Mouse (Mus musculus): ENCODE results near the gene Suds3. TPM values are rescaled to one million over a fixed set of nuclear protein-coding genes. Genes with fewer than 3 reads are reported as not detected.

The Suds3 gene
- total and polyA plus RNA-seq, 3 experiments = 67.8 to 102 TPM; not detected in 1

DNA sequence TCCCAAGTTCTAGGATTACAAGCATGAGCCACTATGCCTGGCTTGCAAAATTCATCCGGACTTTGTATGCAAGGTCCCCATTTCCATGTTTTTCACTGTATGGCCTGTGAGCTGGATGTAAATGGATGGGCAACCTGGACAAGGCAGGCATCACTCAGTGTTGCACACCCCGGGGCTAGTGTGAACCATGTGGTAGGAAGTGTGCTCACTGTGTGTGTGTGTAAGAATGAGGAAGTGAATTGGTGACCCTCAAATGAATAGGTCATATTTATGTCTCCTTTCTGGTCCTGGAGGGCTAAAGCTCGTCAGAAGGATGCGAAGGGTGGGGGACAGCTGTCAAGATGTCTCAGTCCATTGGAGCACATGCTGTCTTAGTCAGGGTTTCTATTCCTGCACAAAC lies 11.1 kb upstream of the Suds3 start:
- H3K9ac ChIP-seq (ENCODE audit: control insufficient read depth, low read depth, low read length, poor library complexity, severe bottlenecking) = no peak overlapping the region
- no peak for TF ChIP-seq ETS1 (IDR thresholded peaks at IDR 0.05; ENCODE audit: low read depth, low read length)
- TF ChIP-seq GABPA (IDR thresholded peaks at IDR 0.05; ENCODE audit: low read depth, low read length) = no peak
- TF ChIP-seq HCFC1 (IDR thresholded peaks at IDR 0.05; ENCODE audit: low read depth, low read length) = no peak
- TF ChIP-seq ZC3H11A (IDR thresholded peaks at IDR 0.05; ENCODE audit: low read depth, low read length) = no peak
- TF ChIP-seq TBP (IDR thresholded peaks at IDR 0.05; ENCODE audit: low read depth, low read length) = no peak
- no peak for TF ChIP-seq USF2 (IDR thresholded peaks at IDR 0.05; ENCODE audit: borderline replicate concordance in 1 of 2, insufficient read depth in 1 of 2, low read depth in 1 of 2, low read length in 2 of 2)
- no peak for TF ChIP-seq UBTF (IDR thresholded peaks at IDR 0.05; ENCODE audit: borderline replicate concordance, insufficient read depth, low read depth, low read length)
- TF ChIP-seq MYB (IDR thresholded peaks at IDR 0.05; ENCODE audit: low read depth, low read length) = no peak
- TF ChIP-seq SIN3A (IDR thresholded peaks at IDR 0.05; ENCODE audit: low read length) = no peak
- TF ChIP-seq MYC (IDR thresholded peaks at IDR 0.05; ENCODE audit: low read depth, low read length) = no peak
- H3K27ac ChIP-seq (ENCODE audit: control insufficient read depth, low read depth, low read length) = no peak overlapping the region
- no peak overlapping the region for H3K4me3 ChIP-seq (ENCODE audit: control insufficient read depth in 1 of 2, insufficient read depth in 1 of 2, low read depth in 2 of 2, low read length in 2 of 2)
- DNase-seq (ENCODE audit: low read depth, low spot score) = no peak
- H3K4me1 ChIP-seq (ENCODE audit: control insufficient read depth in 1 of 2, insufficient read depth in 2 of 2, low read length in 2 of 2) = peaks cover 6 to 16% of the 10 kb centered on the region in 2 experiments
- H3K27me3 ChIP-seq (ENCODE audit: control insufficient read depth in 1 of 2, insufficient read depth in 2 of 2, low read length in 2 of 2) = no peaks in the 10 kb centered on the region
- H3K79me2 ChIP-seq (ENCODE audit: control insufficient read depth, insufficient read depth, low read length, poor library complexity) = peaks cover 3% of the 10 kb centered on the region; the same call in 1 of the 2 replicates
- H3K9me3 ChIP-seq (replicated peaks; ENCODE audit: insufficient read depth, low read length) = no peaks in the 10 kb centered on the region
- peaks cover 0 to 13% of the 10 kb centered on the region in 2 experiments; a peak in 2 of 4 replicates for H3K36me3 ChIP-seq (ENCODE audit: control insufficient read depth in 1 of 2, insufficient read depth in 2 of 2, low read length in 2 of 2)

DNA sequence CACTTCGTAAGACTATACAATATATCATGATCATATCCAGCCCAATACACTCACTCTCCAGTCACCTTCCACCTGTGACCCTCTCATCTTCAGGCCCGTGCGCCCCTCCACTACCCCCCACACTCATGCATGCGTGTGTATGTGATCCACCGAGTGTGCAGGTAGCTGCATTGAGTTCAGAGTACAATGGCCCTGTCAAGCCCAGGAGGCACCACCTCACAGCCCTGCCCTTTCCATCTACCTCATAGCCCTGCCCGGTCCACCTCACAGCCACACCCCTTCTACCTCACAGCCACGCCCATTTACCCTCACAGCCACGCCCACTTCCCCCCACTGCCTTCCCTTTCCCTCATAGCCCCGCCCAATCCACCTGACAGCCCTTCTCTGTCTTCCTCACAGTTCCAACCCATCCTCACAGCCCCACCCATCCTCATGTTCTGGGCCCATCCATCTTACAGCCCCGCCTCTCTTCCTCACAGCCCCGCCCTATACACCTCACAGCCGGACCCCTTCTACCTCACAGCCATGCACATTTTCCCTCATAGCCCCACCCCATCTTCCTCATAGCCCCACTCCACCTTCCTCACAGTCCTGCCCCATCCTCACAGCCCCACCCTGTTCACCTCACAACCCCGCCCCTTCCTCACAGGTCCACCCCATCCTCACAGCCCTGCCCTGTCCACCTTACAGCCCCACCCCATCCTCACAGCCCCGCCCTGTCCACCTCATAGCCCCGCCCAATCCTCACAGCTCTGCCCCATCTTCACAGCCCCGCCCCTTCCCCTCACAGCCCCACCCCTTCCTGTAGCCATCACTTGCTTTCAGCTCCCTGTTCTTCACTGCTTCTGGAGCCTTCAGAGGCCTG lies 9.8 kb upstream of the Suds3 start:
- Histone ChIP-seq H3K4me1 (ENCODE audit: control insufficient read depth in 1 of 2, insufficient read depth in 2 of 2, low read length in 2 of 2) (peaks cover 10 to 21% of the 10 kb centered on the region in 2 experiments), H3K36me3 (ENCODE audit: control insufficient read depth in 1 of 2, insufficient read depth in 2 of 2, low read length in 2 of 2) (peaks cover 0 to 20% of the 10 kb centered on the region in 2 experiments; a peak in 2 of 4 replicates), H3K27ac (ENCODE audit: control insufficient read depth, low read depth, low read length) (no peak overlapping the region), H3K27me3 (ENCODE audit: control insufficient read depth in 1 of 2, insufficient read depth in 2 of 2, low read length in 2 of 2) (no peaks in the 10 kb centered on the region), H3K9me3 (replicated peaks; ENCODE audit: insufficient read depth, low read length) (no peaks in the 10 kb centered on the region), H3K9ac (ENCODE audit: control insufficient read depth, low read depth, low read length, poor library complexity, severe bottlenecking) (no peak overlapping the region), H3K79me2 (ENCODE audit: control insufficient read depth, insufficient read depth, low read length, poor library complexity) (peaks cover 9% of the 10 kb centered on the region), H3K4me3 (ENCODE audit: control insufficient read depth in 1 of 2, insufficient read depth in 1 of 2, low read depth in 2 of 2, low read length in 2 of 2) (no peak overlapping the region)
- no peak for DNase-seq (ENCODE audit: low read depth, low spot score)
- TF ChIP-seq KAT2A (conservative IDR thresholded peaks at IDR 0.05; ENCODE audit: low read depth, low read length) = no peak
- no peak for TF ChIP-seq TCF12 (IDR thresholded peaks at IDR 0.05; ENCODE audit: low read depth, low read length)
- TF ChIP-seq MXI1 (IDR thresholded peaks at IDR 0.05; ENCODE audit: low read depth, low read length) = no peak
- TF ChIP-seq NRF1 (IDR thresholded peaks at IDR 0.05; ENCODE audit: insufficient read depth, low read depth, low read length, poor library complexity, severe bottlenecking) = no peak
- no peak for TF ChIP-seq EP300 (IDR thresholded peaks at IDR 0.05; ENCODE audit: low read depth in 1 of 2, low read length in 2 of 2)

Data from MEL (cell line).